Mouse (Mus musculus) megakaryocyte-erythroid progenitor cell, adult 5-6 weeks (primary cell): ENCODE data around the gene Dnaja2. TPM values are rescaled to one million over a fixed set of nuclear protein-coding genes. Genes with fewer than 3 reads are reported as not detected.

Experiments used
- ATAC-seq: replicated peaks from 2 replicates; pipeline ENCODE4 v1.8.0; 2016; ENCODE audit warnings: mild to moderate bottlenecking, inconsistent platforms; ENCODE audit not compliant: severe bottlenecking, poor library complexity, low FRiP score, low TSS enrichment
- total RNA-seq, 2 experiments: library from RNA; stranded (forward) in 1 of 2; stranded (reverse) in 1 of 2; fragments of 200-1000, 215-1000 nt in 1 of 2; fragments of >200 nt in 1 of 2; fragmentation: Nextera tagmentation in 1 of 2; gene quantifications; 2 replicates each; pipeline ENCODE4 v1.2.3; 2014 to 2017

The Dnaja2 gene
- total RNA-seq, 2 experiments from 2014 or later, result 100 to 139 TPM

DNA sequence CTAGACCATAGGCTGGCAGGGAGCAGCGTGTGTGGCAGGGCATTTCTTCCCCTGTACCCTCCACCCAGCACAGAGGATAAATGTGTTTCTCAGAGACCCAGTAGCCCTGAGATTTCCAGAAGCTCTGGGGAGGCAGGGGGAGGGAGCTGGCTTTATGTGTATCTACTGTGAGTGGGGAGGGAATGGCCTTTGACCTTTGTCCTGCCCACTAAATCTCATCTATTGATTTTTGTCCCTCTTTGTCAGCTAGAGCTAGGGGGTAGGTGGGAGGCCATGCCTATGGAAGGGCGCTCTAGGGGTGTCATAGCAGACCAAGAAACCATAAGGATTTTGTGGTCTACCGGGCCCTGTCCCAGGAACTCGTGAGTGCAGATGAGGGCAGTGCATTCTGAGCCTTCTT, 48.5 kb downstream of the Dnaja2 start:
- ATAC-seq, result no peak

DNA sequence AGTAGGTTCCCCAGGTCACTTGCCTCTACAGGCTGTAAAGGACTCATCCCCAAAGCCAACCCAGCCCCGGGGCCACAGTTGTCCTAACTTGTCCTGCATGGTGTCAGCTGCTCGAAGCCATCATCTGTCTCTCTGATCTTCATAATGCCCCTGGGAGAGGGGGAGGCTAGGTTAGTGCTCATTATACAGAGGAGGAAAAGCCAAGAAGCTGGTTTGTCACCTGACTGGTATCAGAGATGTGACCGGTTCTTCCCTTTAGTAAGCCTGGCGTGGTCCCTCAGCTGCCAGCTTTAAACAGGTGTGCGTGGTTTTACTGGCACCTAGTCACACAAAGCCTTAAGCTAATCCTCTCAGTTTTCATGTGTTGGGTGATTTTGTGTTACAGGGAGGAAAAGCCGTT, 50.4 kb downstream of the Dnaja2 start:
- ATAC-seq, result no peak

GRCm38 (mm10) chr8:85503065-85503464, 52.1 kb downstream of the Dnaja2 start:
- no peak for ATAC-seq

- no peak for ATAC-seq
Measured at GRCm38 (mm10) chr8:85502381-85502780, 52.8 kb downstream of the Dnaja2 start.

DNA sequence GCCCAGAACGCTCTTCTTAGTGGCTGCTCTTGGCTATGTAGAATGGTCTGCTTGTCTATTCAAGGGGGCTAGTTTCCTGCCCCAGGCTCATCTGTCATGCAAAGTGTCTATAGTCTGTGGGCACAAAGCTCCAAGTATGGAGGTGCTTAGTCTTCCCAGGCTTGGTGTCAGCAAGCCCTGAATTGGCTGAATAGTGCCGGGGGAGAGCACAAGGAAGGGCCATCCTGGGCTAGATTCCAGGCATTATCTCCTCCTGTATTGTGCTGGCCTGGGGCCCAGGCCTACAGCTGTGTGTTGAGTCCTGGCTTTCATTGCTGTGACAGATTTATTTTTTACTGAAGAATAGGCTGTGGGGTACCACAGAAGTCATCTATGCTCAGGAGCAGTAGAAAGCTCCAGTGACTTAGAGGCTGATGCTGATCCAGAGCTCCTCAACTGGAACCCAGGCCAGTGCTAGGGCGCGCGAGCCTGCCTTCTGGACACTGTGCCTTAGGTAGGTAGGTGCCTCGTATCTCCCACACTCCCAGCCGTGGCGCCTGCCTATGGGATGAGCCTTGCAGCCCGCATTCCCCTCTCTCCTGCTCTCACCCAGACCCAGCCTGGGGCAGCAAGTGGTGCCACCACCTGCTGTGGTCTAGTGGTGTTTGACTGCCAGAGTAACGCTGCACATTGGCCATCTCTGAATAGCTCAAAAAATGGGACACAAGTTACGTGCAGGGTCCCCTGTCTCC, 54.0 kb downstream of the Dnaja2 start:
- ATAC-seq, result no peak

GRCm38 (mm10) chr8:85500460-85500859, 54.7 kb downstream of the Dnaja2 start:
- no peak for ATAC-seq

DNA sequence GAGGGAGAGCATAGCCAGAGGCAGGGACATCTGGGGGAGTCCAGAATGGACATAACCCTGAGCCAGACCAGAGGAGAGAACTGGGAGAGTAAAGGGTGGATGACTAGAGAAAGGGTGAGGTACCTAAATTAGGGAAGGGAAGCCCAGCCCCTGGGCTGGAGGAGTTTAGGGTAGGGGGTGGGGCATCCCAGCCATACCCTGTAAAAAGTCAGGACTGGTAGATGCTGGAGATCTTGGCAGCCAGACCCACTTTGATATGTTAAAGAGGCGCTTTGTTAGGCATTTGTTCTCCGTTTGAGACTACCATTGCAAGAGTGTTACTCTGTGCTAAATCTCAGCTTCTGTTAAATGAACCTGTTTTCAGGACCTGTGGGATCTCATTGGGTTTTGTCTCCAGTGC, 56.6 kb downstream of the Dnaja2 start:
- ATAC-seq, result no peak

DNA sequence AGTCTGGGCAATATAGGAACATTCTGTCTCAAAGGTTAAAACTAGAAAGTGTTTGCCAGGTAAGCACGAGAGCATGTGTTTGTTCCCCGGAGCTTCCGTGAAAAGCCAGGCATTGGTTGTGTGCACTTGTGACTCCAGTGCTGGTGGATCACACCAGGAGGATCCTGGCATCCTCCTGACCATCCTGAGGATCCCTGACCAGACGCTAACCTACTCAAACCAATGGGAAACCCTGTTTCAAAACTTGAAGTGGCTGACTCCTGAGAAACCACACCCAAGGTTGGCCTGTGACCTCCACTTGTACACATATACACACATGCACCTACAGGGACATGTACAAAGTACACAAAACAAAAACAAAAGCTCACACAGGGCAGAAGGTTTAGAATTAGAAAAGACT, 58.4 kb downstream of the Dnaja2 start:
- no peak for ATAC-seq

DNA sequence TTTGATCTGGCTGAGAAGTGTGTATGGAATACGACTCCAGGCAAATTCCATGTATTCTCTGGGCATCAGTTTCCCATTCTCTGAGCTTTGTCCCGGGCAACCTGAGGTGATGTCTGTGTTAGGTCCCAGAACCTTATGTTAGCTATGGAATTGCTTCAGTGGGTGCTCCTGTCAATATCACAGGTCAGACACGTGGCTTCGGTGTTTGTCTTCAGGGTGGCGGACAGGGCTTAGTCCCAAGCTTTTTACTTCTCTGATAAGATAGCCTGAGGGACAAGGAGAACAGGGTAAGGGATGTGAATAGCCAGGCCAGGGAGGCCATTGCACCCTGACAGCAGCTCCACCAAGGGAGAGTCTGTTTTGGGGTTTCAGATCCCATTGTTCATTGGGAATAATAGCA, 59.0 kb downstream of the Dnaja2 start:
- ATAC-seq, result no peak

DNA sequence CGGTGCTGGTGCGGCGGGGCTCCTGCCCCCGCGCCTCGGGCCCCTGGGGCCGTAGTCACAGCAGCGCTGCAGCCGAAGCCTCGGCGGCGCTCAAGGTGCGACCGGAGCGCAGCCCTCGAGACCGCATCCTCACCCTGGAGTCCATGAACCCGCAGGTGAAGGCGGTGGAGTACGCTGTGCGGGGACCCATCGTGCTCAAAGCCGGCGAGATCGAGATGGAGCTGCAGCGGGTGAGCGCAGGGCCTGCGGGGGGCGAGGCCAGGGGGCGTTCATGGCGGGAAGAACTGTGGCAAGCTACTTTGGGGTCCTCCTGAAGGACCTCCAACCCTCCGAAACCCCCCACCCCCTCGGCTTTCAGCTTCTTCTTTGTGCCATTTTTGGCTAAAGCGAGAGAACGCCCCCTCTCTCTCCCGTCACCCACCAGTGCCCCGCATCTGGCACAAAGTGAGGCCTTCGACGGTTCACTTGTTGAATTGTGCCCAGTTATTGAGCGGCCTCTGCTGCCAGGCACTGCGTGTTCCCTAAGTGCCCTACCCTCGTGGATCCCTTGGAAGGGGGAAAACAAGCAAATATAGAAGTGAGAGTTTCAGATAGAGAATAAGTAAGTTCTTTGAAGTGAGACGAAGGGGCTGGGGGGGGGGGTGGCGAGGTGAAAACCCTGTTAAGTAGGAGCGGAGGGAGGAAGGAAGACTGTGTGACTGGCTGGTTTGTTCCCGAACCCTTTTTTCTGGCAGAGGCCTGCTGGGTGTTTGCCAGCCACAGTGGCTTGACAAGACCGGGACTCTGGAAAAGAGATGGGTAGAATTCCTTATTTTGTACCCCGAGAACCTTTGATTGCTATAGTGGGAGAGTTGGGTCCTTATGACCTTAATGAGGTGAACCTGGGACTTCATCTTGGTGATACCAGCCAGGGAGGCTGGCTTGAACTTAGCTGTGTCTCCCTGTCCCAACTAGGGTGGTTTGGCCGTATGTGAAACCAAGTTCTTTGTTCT, 61.9 kb downstream of the Dnaja2 start:
- peak; percentile 31 for ATAC-seq

DNA sequence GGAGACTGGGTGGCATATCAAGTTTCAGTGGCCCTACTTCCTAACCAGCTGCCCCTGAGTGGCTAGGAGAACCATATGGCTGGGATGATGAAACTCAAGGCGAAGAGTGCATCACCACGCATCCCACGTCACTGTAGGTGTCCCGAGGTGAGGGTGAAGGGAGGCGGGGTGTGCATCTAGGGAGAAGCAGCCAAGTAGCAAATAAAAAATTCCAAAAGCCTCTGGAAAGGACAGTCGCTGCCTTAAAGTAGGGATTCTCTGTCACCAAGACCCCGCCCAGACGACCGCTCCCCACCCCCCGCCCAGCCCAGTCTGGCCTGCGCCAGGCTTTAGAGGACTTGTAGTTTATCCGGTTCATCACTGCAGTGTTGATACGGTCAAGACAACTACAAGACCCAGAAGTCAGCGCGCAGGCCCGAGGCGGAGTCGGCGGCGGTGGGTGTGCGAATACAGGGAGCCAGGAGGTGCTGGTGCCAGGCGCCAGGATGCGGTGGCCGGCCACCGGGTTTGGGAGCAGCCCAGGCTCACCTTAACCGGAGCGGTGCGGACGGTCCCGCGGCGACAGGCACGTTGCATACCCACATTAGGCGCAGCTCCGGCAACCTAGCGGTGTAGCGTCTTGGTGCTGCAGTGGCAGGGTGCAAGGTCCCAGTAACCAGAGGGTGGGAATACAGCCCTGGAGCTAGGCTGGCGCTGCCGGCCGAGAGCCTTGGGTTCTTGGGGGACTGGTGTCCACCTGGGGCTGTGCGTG, 62.8 kb downstream of the Dnaja2 start, which contains the start of gene Gpt2:
Gene Gpt2, plus strand, starts transcription at position 452 of the 751 bp plus-strand sequence.
- peak; percentile 99 for ATAC-seq

DNA sequence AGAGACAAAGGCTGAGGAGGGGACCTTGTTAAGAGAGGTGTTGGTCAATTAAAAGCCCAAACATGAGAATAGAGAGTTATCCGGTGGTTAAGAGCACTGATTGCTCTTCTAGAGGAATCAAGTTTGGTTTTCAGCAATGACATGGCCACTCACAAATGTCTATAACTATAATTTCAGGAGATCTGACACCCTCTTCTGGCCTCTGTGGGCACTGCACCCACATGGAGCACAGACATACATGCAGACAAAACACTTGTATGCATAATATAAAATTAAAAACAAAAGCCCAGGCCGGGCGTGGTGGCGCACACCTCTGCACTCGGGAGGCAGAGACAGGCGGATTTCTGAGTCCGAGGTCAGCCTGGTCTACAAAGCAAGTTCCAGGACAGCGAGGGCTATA, 65.6 kb downstream of the Dnaja2 start:
- no peak for ATAC-seq

GRCm38 (mm10) chr8:85488631-85489030, 66.5 kb downstream of the Dnaja2 start:
- ATAC-seq, result no peak

DNA sequence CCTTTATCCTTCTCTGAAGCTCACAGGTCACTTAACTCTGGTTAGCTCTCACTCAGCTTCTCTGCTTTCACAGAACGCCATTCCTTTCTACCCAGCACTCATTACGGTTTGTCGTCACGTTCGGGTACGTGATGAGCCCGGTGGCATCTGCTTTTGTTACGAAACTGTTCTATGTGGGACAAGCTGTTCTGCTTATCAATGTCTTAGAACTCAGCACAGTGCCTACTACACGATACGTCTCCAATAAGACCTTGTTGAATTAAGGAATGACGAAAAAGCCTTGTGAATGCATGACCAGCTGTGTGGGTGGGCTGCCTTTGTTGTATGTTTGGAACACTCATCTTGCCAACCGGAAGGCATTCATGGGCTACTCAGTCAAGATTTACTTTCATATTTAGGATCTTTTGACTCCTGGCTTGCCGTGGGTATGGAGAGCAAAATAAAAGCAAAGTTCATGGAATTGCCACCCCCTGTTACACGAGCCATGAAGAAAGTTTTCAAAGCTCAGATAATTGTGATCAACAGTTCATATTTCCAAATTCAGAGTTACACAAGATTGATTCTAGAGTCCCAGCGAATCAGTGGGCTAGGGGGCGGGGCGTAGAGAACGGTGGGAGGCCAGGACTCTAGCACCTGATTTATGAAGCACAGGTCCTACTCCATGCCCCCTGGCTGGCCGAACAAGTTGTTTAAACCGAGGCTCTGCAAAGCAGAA, 67.1 kb downstream of the Dnaja2 start:
- ATAC-seq, result no peak

Other genes with a start within 250 kb of the Dnaja2 start
- gene Mylk3, start 169.0 kb downstream of the Dnaja2 start, total RNA-seq (2014; fragmentation: Nextera tagmentation), result 39.2 and 40.3 TPM in 2 replicates
- gene Mylk3, start 169.0 kb downstream of the Dnaja2 start, total RNA-seq (2017), result 24.3 and 31.6 TPM in 2 replicates
- gene 4921524J17Rik, start 122.5 kb downstream of the Dnaja2 start, total RNA-seq (2014; fragmentation: Nextera tagmentation), result 25.3 and 33.0 TPM in 2 replicates
- gene 4921524J17Rik, start 122.5 kb downstream of the Dnaja2 start, total RNA-seq (2017), result 61.6 and 114 TPM in 2 replicates
- 0.17 and 1.1 TPM in 2 replicates for gene Gpt2, start 62.8 kb downstream of the Dnaja2 start, total RNA-seq (2014; fragmentation: Nextera tagmentation)
- gene Gpt2, start 62.8 kb downstream of the Dnaja2 start, total RNA-seq (2017), result 1.1 and 2.0 TPM in 2 replicates
- 1.9 and 5.5 TPM in 2 replicates for gene Neto2, start 145.6 kb upstream of the Dnaja2 start, total RNA-seq (2014; fragmentation: Nextera tagmentation)
- 3.1 and 6.9 TPM in 2 replicates for gene Neto2, start 145.6 kb upstream of the Dnaja2 start, total RNA-seq (2017)